Mouse (Mus musculus): Measurements from ENCODE around the gene Cnnm3. TPM values are rescaled to one million over a fixed set of nuclear protein-coding genes. Genes with fewer than 3 reads are reported as not detected.

Cnnm3 gene
- polyA plus RNA-seq, 1 experiment from 2014 or later = 4.3 TPM

GRCm38 (mm10) chr1:36492416-36493139 is 19.1 kb upstream of the Cnnm3 start:
- 50% methylated on average over 9 of the region's 9 CpGs for WGBS
- H3K4me3 ChIP-seq (ENCODE audit: low read depth, low read length) = no peak overlapping the region
- H3K4me2 ChIP-seq = no peak overlapping the region
- no peaks in the 10 kb centered on the region; the same call in 1 of the 2 replicates for H3K4me1 ChIP-seq (ENCODE audit: control insufficient read depth, insufficient read depth, low read length)
- H3K36me3 ChIP-seq (ENCODE audit: control insufficient read depth, insufficient read depth, low read length) = no peaks in the 10 kb centered on the region
- no peaks in the 10 kb centered on the region for H3K27me3 ChIP-seq (ENCODE audit: control insufficient read depth, insufficient read depth, low read length)
- H3K9me3 ChIP-seq (ENCODE audit: control insufficient read depth, low read length) = no peaks in the 10 kb centered on the region
- no peak overlapping the region for H3K27ac ChIP-seq (ENCODE audit: low read depth, low read length)
- DNase-seq (ENCODE audit: low spot score, missing footprints) (peak; percentile 85), ATAC-seq (ENCODE audit: low FRiP score) (peak; percentile 77; the same call in 1 of the 2 replicates)
- H3K9ac ChIP-seq (ENCODE audit: low read length) = no peak overlapping the region

- Histone ChIP-seq H3K4me1 (ENCODE audit: control insufficient read depth, insufficient read depth, low read length) (no peaks in the 10 kb centered on the region; the same call in 1 of the 2 replicates), H3K9ac (ENCODE audit: low read length) (no peak overlapping the region), H3K27me3 (ENCODE audit: control insufficient read depth, insufficient read depth, low read length) (no peaks in the 10 kb centered on the region), H3K4me2 (no peak overlapping the region), H3K4me3 (ENCODE audit: low read depth, low read length) (no peak overlapping the region), H3K36me3 (ENCODE audit: control insufficient read depth, insufficient read depth, low read length) (no peaks in the 10 kb centered on the region), H3K9me3 (ENCODE audit: control insufficient read depth, low read length) (no peaks in the 10 kb centered on the region), H3K27ac (ENCODE audit: low read depth, low read length) (no peak overlapping the region)
- peak; percentile 73 for DNase-seq (ENCODE audit: low spot score, missing footprints)
- no peak for ATAC-seq (ENCODE audit: low FRiP score)
- WGBS = 71% methylated on average over 6 of the region's 6 CpGs
These were observed 18.4 kb upstream of the Cnnm3 start for GRCm38 (mm10) chr1:36493299-36493698.

GRCm38 (mm10) chr1:36496719-36497118 is 14.9 kb upstream of the Cnnm3 start:
- peak; percentile 41 for DNase-seq (ENCODE audit: low spot score, missing footprints)
- ATAC-seq (ENCODE audit: low FRiP score) = no peak
- WGBS = 54% methylated on average over 2 of the region's 2 CpGs
- no peak overlapping the region for H3K9ac ChIP-seq (ENCODE audit: low read length)
- no peaks in the 10 kb centered on the region for H3K36me3 ChIP-seq (ENCODE audit: control insufficient read depth, insufficient read depth, low read length)
- no peak overlapping the region for H3K4me2 ChIP-seq
- no peak overlapping the region for H3K27ac ChIP-seq (ENCODE audit: low read depth, low read length)
- H3K4me1 ChIP-seq (ENCODE audit: control insufficient read depth, insufficient read depth, low read length) = no peaks in the 10 kb centered on the region; the same call in 1 of the 2 replicates
- H3K27me3 ChIP-seq (ENCODE audit: control insufficient read depth, insufficient read depth, low read length) = no peaks in the 10 kb centered on the region
- H3K9me3 ChIP-seq (ENCODE audit: control insufficient read depth, low read length) = no peaks in the 10 kb centered on the region
- no peak overlapping the region for H3K4me3 ChIP-seq (ENCODE audit: low read depth, low read length)

GRCm38 (mm10) chr1:36497312-36497711 is 14.4 kb upstream of the Cnnm3 start:
- peak; percentile 61 for DNase-seq (ENCODE audit: low spot score, missing footprints)
- no peak overlapping the region for H3K9ac ChIP-seq (ENCODE audit: low read length)
- 81% methylated on average over 2 of the region's 2 CpGs for WGBS

GRCm38 (mm10) chr1:36501261-36501660 is 10.4 kb upstream of the Cnnm3 start:
- 4% methylated on average over 3 of the region's 3 CpGs for WGBS
- Histone ChIP-seq H3K9me3 (ENCODE audit: control insufficient read depth, low read length) (no peaks in the 10 kb centered on the region), H3K36me3 (ENCODE audit: control insufficient read depth, insufficient read depth, low read length) (no peaks in the 10 kb centered on the region), H3K4me2 (no peak overlapping the region), H3K27me3 (ENCODE audit: control insufficient read depth, insufficient read depth, low read length) (no peaks in the 10 kb centered on the region), H3K27ac (ENCODE audit: low read depth, low read length) (no peak overlapping the region), H3K9ac (ENCODE audit: low read length) (no peak overlapping the region), H3K4me1 (ENCODE audit: control insufficient read depth, insufficient read depth, low read length) (no peaks in the 10 kb centered on the region), H3K4me3 (ENCODE audit: low read depth, low read length) (no peak overlapping the region)
- peak; percentile 97 for DNase-seq (ENCODE audit: low spot score, missing footprints)
- no peak for ATAC-seq (ENCODE audit: low FRiP score)

More at GRCm38 (mm10) chr1:36497312-36497711, 14.4 kb upstream of the Cnnm3 start:
- no peak overlapping the region for H3K4me3 ChIP-seq (ENCODE audit: low read depth, low read length)
- H3K27ac ChIP-seq (ENCODE audit: low read depth, low read length) = no peak overlapping the region
- no peaks in the 10 kb centered on the region for H3K27me3 ChIP-seq (ENCODE audit: control insufficient read depth, insufficient read depth, low read length)
- no peak overlapping the region for H3K4me2 ChIP-seq
- H3K9me3 ChIP-seq (ENCODE audit: control insufficient read depth, low read length) = no peaks in the 10 kb centered on the region
- H3K36me3 ChIP-seq (ENCODE audit: control insufficient read depth, insufficient read depth, low read length) = no peaks in the 10 kb centered on the region
- no peaks in the 10 kb centered on the region; the same call in 1 of the 2 replicates for H3K4me1 ChIP-seq (ENCODE audit: control insufficient read depth, insufficient read depth, low read length)
- no peak for ATAC-seq (ENCODE audit: low FRiP score)

- H3K9ac ChIP-seq (ENCODE audit: low read length) = no peak overlapping the region
- no peak for ATAC-seq (ENCODE audit: low FRiP score)
- H3K27me3 ChIP-seq (ENCODE audit: control insufficient read depth, insufficient read depth, low read length) = no peaks in the 10 kb centered on the region
- peaks cover 3% of the 10 kb centered on the region; the same call in 1 of the 2 replicates for H3K4me1 ChIP-seq (ENCODE audit: control insufficient read depth, insufficient read depth, low read length)
- no peaks in the 10 kb centered on the region for H3K9me3 ChIP-seq (ENCODE audit: control insufficient read depth, low read length)
- no peak overlapping the region for H3K4me2 ChIP-seq
- no peaks in the 10 kb centered on the region for H3K36me3 ChIP-seq (ENCODE audit: control insufficient read depth, insufficient read depth, low read length)
- H3K27ac ChIP-seq (ENCODE audit: low read depth, low read length) = no peak overlapping the region
- whole genome bisulfite sequencing = 95% methylated on average over 5 of the region's 5 CpGs
- no peak overlapping the region for H3K4me3 ChIP-seq (ENCODE audit: low read depth, low read length)
- no peak for DNase-seq (ENCODE audit: low spot score, missing footprints)
These were observed 3.4 kb upstream of the Cnnm3 start for GRCm38 (mm10) chr1:36508238-36508637.

- H3K27me3 ChIP-seq (ENCODE audit: control insufficient read depth, insufficient read depth, low read length) = no peaks in the 10 kb centered on the region
- DNase-seq (ENCODE audit: low spot score, missing footprints) = peak; percentile 91
- H3K36me3 ChIP-seq (ENCODE audit: control insufficient read depth, insufficient read depth, low read length) = 0 out of 2 replicates have a peak, but pooled peaks cover 2% of the 10 kb centered on the region
- no peaks in the 10 kb centered on the region for H3K9me3 ChIP-seq (ENCODE audit: control insufficient read depth, low read length)
- peaks cover 18% of the 10 kb centered on the region; the same call in 1 of the 2 replicates for H3K4me1 ChIP-seq (ENCODE audit: control insufficient read depth, insufficient read depth, low read length)
- H3K4me3 ChIP-seq (ENCODE audit: low read depth, low read length) = peak overlapping the region; percentile 80
- H3K9ac ChIP-seq (ENCODE audit: low read length) = peak overlapping the region; percentile 82
- peak; percentile 72 for ATAC-seq (ENCODE audit: low FRiP score)
- peak overlapping the region; percentile 96 for H3K27ac ChIP-seq (ENCODE audit: low read depth, low read length)
- H3K4me2 ChIP-seq = peak overlapping the region; percentile 61
- WGBS = under 1% methylated on average over 95 of the region's 126 CpGs
These were observed 660 bp downstream of the Cnnm3 start for GRCm38 (mm10) chr1:36512089-36512965.

GRCm38 (mm10) chr1:36512966-36513280 is 1.3 kb downstream of the Cnnm3 start:
- Histone ChIP-seq H3K9me3 (ENCODE audit: control insufficient read depth, low read length) (no peaks in the 10 kb centered on the region), H3K9ac (ENCODE audit: low read length) (peak overlapping the region; percentile 82), H3K4me1 (ENCODE audit: control insufficient read depth, insufficient read depth, low read length) (peaks cover 18% of the 10 kb centered on the region; the same call in 1 of the 2 replicates), H3K27me3 (ENCODE audit: control insufficient read depth, insufficient read depth, low read length) (no peaks in the 10 kb centered on the region), H3K36me3 (ENCODE audit: control insufficient read depth, insufficient read depth, low read length) (0 out of 2 replicates have a peak, but pooled peaks cover 2% of the 10 kb centered on the region), H3K4me2 (peak overlapping the region; percentile 61), H3K4me3 (ENCODE audit: low read depth, low read length) (peak overlapping the region; percentile 80), H3K27ac (ENCODE audit: low read depth, low read length) (no peak overlapping the region)
- ATAC-seq (ENCODE audit: low FRiP score) (no peak), DNase-seq (ENCODE audit: low spot score, missing footprints) (peak; percentile 92)
- 2% methylated on average over 16 of the region's 16 CpGs for WGBS

GRCm38 (mm10) chr1:36513310-36513709 is 1.6 kb downstream of the Cnnm3 start:
- 12% methylated on average over 1 of the region's 1 CpGs for WGBS
- no peak overlapping the region for H3K27ac ChIP-seq (ENCODE audit: low read depth, low read length)
- peak overlapping the region; percentile 82 for H3K9ac ChIP-seq (ENCODE audit: low read length)
- DNase-seq (ENCODE audit: low spot score, missing footprints) (no peak), ATAC-seq (ENCODE audit: low FRiP score) (no peak)
- peak overlapping the region; percentile 61 for H3K4me2 ChIP-seq
- no peaks in the 10 kb centered on the region for H3K27me3 ChIP-seq (ENCODE audit: control insufficient read depth, insufficient read depth, low read length)
- H3K4me1 ChIP-seq (ENCODE audit: control insufficient read depth, insufficient read depth, low read length) = peaks cover 18% of the 10 kb centered on the region; the same call in 1 of the 2 replicates
- H3K4me3 ChIP-seq (ENCODE audit: low read depth, low read length) = peak overlapping the region; percentile 80
- H3K9me3 ChIP-seq (ENCODE audit: control insufficient read depth, low read length) = no peaks in the 10 kb centered on the region
- 0 out of 2 replicates have a peak, but pooled peaks cover 2% of the 10 kb centered on the region for H3K36me3 ChIP-seq (ENCODE audit: control insufficient read depth, insufficient read depth, low read length)
